Mouse (Mus musculus): ENCODE measurements around the gene Gm13212. TPM values are rescaled to one million over a fixed set of nuclear protein-coding genes. Genes with fewer than 3 reads are reported as not detected.
"Not testable (repeated sequence)": the region's sequence is repeated elsewhere in the genome, so short reads cannot be mapped to it uniquely, and the experiment has no call there.

The Gm13212 gene
- polyA plus RNA-seq, 1 experiment from 2014 or later: 0.05 TPM

DNA sequence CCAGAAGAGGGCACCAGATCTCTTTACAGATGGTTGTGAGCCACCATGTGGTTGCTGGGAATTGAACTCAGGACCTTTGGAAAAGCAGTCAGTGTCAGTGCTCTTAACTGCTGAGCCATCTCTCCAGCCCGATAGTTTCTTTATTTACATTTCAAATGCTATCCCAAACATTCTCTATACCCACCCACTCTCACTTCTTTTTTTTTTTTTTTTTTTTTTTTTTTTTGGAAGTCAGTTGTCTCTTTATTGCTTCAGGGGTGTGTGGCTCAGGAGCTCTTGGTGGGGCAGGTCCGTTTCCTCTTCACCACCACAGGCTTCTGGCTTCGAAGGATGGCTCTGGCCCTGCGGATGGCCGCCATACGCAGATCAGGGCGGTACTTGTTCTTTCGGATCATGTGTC is 8.3 kb upstream of the Gm13212 start:
- peaks cover 19% of the 10 kb centered on the region for H3K9me3 ChIP-seq (ENCODE audit: control insufficient read depth, low read length)
- not testable (repeated sequence) for H3K4me2 ChIP-seq (ENCODE audit: low read length); H3K36me3 ChIP-seq (ENCODE audit: control insufficient read depth, insufficient read depth, low read length); ATAC-seq; H3K27me3 ChIP-seq (replicated peaks; ENCODE audit: control insufficient read depth, insufficient read depth, low read length); H3K9ac ChIP-seq (ENCODE audit: low read depth, low read length); H3K4me1 ChIP-seq (ENCODE audit: control insufficient read depth, insufficient read depth, low read depth, low read length); H3K4me3 ChIP-seq (ENCODE audit: low read length); H3K27ac ChIP-seq (ENCODE audit: low read depth, low read length)
- 90% methylated on average over 8 of the region's 8 CpGs for WGBS

DNA sequence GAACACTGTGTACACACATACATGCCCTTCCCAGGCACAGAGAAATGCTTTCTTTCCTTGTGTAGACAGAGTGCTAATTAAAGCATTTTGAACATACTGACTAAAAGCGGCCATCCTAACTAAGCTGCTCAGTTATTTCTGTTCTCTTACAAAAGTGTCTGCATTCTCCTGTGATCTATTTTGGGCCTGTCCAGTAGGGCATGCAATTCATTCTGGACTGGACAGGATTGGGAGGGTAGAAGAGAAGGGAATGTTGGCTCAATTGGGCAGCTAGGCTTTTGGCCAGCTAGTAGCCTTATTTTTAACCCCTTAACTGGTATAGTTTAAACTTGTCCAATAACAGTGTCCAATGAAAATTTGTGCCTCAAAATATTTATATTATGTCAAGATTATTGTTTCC is 4.6 kb upstream of the Gm13212 start:
- not testable (repeated sequence) for H3K36me3 ChIP-seq (ENCODE audit: control insufficient read depth, insufficient read depth, low read length); ATAC-seq; H3K4me2 ChIP-seq (ENCODE audit: low read length); H3K27me3 ChIP-seq (replicated peaks; ENCODE audit: control insufficient read depth, insufficient read depth, low read length); H3K4me1 ChIP-seq (ENCODE audit: control insufficient read depth, insufficient read depth, low read depth, low read length); H3K27ac ChIP-seq (ENCODE audit: low read depth, low read length); H3K4me3 ChIP-seq (ENCODE audit: low read length); H3K9ac ChIP-seq (ENCODE audit: low read depth, low read length); H3K9me3 ChIP-seq (ENCODE audit: control insufficient read depth, low read length)
- 88% methylated on average over 1 of the region's 1 CpGs for WGBS

DNA sequence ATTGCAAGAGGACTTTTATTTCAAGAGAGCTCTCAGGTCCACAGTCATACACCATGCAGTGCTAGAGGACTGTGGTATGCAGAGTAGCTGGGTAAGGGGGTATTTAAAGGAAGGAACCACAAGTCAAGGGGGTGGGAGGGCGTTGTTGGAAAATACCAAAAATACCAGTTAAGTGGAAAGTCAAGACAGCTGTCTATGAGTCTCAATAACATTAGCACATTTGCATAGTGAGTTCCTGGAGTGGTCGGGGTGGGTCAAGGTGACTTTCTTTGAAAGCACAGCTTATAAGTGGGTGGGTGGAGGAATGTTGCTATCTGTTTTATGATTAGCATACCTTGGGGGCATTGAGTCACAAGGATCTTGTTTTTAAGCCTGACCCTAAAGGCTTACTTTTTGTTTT is 1.1 kb downstream of the Gm13212 start:
- not testable (repeated sequence) for H3K27me3 ChIP-seq (replicated peaks; ENCODE audit: control insufficient read depth, insufficient read depth, low read length); H3K9me3 ChIP-seq (ENCODE audit: control insufficient read depth, low read length); H3K4me3 ChIP-seq (ENCODE audit: low read length); H3K27ac ChIP-seq (ENCODE audit: low read depth, low read length); H3K36me3 ChIP-seq (ENCODE audit: control insufficient read depth, insufficient read depth, low read length); H3K4me1 ChIP-seq (ENCODE audit: control insufficient read depth, insufficient read depth, low read depth, low read length); H3K9ac ChIP-seq (ENCODE audit: low read depth, low read length); ATAC-seq; H3K4me2 ChIP-seq (ENCODE audit: low read length)
- 77% methylated on average over 2 of the region's 2 CpGs for WGBS

DNA sequence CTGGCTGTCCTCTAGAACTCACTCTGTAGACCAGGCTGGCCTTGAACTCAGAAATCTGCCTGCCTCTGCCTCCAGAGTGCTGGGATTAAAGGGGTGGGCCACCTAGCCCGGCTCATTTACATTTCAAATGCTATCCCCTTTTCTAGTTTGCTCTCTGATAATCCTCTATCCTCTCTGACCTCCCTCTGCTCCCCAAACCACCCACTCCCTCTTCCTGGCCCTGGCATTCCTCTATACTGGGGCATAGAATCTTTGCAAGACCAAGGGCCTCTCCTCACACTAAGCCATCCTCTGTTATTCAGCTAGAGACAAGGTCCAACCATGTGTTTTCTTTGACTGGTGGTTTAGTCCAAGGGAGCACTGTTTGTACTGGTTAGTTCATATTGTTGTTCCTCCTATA is 9.2 kb downstream of the Gm13212 start:
- not testable (repeated sequence) for H3K4me2 ChIP-seq (ENCODE audit: low read length); H3K27ac ChIP-seq (ENCODE audit: low read depth, low read length); H3K9me3 ChIP-seq (ENCODE audit: control insufficient read depth, low read length); H3K27me3 ChIP-seq (replicated peaks; ENCODE audit: control insufficient read depth, insufficient read depth, low read length); ATAC-seq; H3K36me3 ChIP-seq (ENCODE audit: control insufficient read depth, insufficient read depth, low read length); H3K4me1 ChIP-seq (ENCODE audit: control insufficient read depth, insufficient read depth, low read depth, low read length); H3K9ac ChIP-seq (ENCODE audit: low read depth, low read length); H3K4me3 ChIP-seq (ENCODE audit: low read length)
- WGBS: 56% methylated on average over 1 of the region's 1 CpGs

DNA sequence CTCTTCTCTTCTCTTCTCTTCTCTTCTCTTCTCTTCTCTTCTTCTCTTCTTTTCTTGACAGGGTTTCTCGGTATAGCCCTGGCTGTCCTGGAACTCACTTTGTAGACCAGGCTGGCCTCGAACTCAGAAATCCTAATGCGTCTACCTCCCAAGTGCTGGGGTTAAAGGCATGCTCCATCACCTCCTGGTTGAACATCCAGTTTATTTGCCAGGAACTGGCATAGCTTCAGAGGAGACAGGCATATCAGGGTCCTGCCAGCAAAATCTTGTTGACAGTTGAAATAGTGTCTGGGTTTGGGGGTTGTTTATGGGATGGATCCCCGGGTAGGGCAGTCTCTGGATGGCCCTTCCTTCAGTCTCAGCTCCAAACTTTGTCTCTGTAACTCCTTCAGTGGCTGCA is 9.8 kb downstream of the Gm13212 start:
- not testable (repeated sequence) for H3K27ac ChIP-seq (ENCODE audit: low read depth, low read length); H3K4me2 ChIP-seq (ENCODE audit: low read length); H3K4me1 ChIP-seq (ENCODE audit: control insufficient read depth, insufficient read depth, low read depth, low read length); H3K9me3 ChIP-seq (ENCODE audit: control insufficient read depth, low read length); H3K36me3 ChIP-seq (ENCODE audit: control insufficient read depth, insufficient read depth, low read length); ATAC-seq; H3K9ac ChIP-seq (ENCODE audit: low read depth, low read length); H3K4me3 ChIP-seq (ENCODE audit: low read length); H3K27me3 ChIP-seq (replicated peaks; ENCODE audit: control insufficient read depth, insufficient read depth, low read length)
- WGBS: 87% methylated on average over 3 of the region's 4 CpGs

DNA sequence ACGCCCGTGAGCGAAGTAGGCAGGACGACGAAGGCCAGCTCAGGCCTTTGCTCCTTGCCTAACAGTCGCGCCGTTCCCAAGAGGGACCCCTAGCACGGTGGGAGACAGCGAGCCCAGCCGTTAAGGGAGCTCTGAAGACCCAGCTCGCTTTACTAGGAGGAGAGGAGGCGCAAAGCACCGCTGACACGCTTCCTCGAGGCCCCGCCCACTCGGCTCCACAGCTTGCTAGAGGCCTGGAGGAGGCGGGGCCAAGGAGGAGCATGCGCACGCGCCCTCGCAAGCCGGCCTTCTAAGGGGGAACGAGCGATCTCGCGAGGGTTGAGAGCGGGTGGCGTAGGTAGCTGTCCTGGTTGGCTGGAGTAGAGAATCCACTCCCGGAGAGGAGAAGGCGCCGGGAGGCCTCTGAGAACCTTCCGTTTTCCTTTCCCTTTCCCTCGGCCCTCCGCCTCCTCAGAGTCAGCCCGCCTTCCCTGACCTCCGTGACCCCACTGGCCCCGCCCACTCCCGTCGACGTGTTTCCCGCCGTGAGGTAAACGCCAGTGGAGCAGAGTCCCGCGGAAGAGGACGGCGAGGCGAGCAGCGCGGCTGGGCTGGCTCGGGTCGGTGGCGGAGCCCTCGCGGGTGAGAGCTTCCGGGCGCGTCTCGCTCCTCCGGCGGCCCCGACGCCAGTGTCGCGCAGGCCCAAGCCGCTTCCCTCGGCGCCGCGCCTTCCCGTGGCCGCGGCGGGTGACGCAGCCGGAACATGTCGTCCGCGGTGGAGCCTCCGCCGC is 55.6 kb downstream of the Gm13212 start:
- 32% methylated on average over 60 of the region's 83 CpGs for WGBS
- not testable (repeated sequence) for ATAC-seq; H3K4me2 ChIP-seq (ENCODE audit: low read length); H3K4me3 ChIP-seq (ENCODE audit: low read length); H3K9me3 ChIP-seq (ENCODE audit: control insufficient read depth, low read length); H3K9ac ChIP-seq (ENCODE audit: low read depth, low read length); H3K27me3 ChIP-seq (replicated peaks; ENCODE audit: control insufficient read depth, insufficient read depth, low read length); H3K36me3 ChIP-seq (ENCODE audit: control insufficient read depth, insufficient read depth, low read length); H3K4me1 ChIP-seq (ENCODE audit: control insufficient read depth, insufficient read depth, low read depth, low read length); H3K27ac ChIP-seq (ENCODE audit: low read depth, low read length)

DNA sequence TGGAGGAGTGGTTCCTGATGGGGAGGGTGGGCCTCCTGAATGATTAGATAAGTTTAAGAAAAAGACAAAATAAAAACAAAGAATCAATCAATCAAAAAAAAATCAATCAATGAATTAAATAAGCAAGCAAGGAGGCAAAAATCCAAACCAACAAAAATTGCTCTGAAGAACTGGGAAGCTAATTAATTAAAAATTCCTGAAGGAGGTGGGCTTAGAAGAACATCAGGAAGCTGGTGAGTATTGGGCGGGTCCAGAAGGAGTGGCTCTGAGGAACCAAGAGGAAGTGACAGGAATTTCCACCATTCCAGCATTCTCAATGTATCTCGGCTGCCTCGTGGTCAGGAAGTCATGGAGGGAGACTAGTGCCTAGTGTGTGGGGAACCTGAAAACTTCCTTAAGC is 85.4 kb downstream of the Gm13212 start, which contains the start of gene Zfp980:
Gene Zfp980 (plus strand): TSS at position 301 of the 400 bp plus-strand sequence.
- not testable (repeated sequence) for H3K27ac ChIP-seq (ENCODE audit: low read depth, low read length); H3K27me3 ChIP-seq (replicated peaks; ENCODE audit: control insufficient read depth, insufficient read depth, low read length); H3K9ac ChIP-seq (ENCODE audit: low read depth, low read length); H3K36me3 ChIP-seq (ENCODE audit: control insufficient read depth, insufficient read depth, low read length); H3K9me3 ChIP-seq (ENCODE audit: control insufficient read depth, low read length); H3K4me3 ChIP-seq (ENCODE audit: low read length); H3K4me1 ChIP-seq (ENCODE audit: control insufficient read depth, insufficient read depth, low read depth, low read length); ATAC-seq; H3K4me2 ChIP-seq (ENCODE audit: low read length)
- 83% methylated on average over 3 of the region's 3 CpGs for WGBS

DNA sequence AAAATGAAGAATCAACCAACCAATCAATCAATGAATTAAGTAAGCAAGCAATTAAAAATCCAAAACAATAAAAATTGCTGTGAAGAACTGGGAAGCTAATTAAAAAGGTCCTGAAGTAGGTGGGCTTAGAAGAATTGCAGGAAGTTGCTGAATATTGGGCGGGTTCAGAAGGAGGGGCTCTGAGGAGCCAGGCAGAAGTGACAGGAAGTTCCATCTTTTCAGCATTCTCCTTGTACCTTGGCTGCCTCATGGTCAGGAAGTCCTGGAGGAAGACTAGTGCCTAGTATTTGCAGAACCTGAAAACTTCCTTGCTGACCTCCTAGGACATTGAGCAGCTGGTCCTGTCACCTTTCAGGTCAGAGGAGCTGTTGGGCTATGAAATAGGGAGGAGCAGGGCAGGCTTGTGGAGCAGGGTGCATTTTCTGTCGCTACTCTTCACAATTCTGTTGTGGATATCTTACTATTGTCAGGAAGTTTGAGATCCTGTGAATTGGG is 89.4 kb downstream of the Gm13212 start:
- not testable (repeated sequence) for H3K4me1 ChIP-seq (ENCODE audit: control insufficient read depth, insufficient read depth, low read depth, low read length); H3K36me3 ChIP-seq (ENCODE audit: control insufficient read depth, insufficient read depth, low read length); H3K27me3 ChIP-seq (replicated peaks; ENCODE audit: control insufficient read depth, insufficient read depth, low read length); ATAC-seq; H3K4me2 ChIP-seq (ENCODE audit: low read length); H3K9ac ChIP-seq (ENCODE audit: low read depth, low read length); H3K27ac ChIP-seq (ENCODE audit: low read depth, low read length); H3K9me3 ChIP-seq (ENCODE audit: control insufficient read depth, low read length); H3K4me3 ChIP-seq (ENCODE audit: low read length)
- 70% methylated on average over 2 of the region's 2 CpGs for WGBS
